Mouse (Mus musculus): ENCODE measurements around the gene Haghl.

The Haghl gene

GRCm38 (mm10) chr17:25785281-25785745, at the start of gene Haghl:
TSS of gene Haghl (minus strand) at chr17:25785673.
- DNase-seq (ENCODE audit: low read depth, low spot score): peak; percentile 97

- DNase-seq (ENCODE audit: low read depth, low spot score): no peak
Measured at GRCm38 (mm10) chr17:25834595-25835222, 49.2 kb upstream of the Haghl start.

- DNase-seq (ENCODE audit: low read depth, low spot score): no peak
Measured at GRCm38 (mm10) chr17:25833961-25834594, 48.6 kb upstream of the Haghl start.

- DNase-seq (ENCODE audit: low read depth, low spot score): peak; percentile 89
Measured at GRCm38 (mm10) chr17:25833291-25833663, 47.8 kb upstream of the Haghl start, which contains the start of gene Stub1. TSS of gene Stub1 (minus strand) at chr17:25833404.

GRCm38 (mm10) chr17:25832436-25833290, 47.2 kb upstream of the Haghl start:
- peak; percentile 98 for DNase-seq (ENCODE audit: low read depth, low spot score)

GRCm38 (mm10) chr17:25831451-25832281, 46.2 kb upstream of the Haghl start:
- DNase-seq (ENCODE audit: low read depth, low spot score): no peak

- DNase-seq (ENCODE audit: low read depth, low spot score): no peak
Measured at GRCm38 (mm10) chr17:25830806-25831431, 45.4 kb upstream of the Haghl start.

- no peak for DNase-seq (ENCODE audit: low read depth, low spot score)
Measured at GRCm38 (mm10) chr17:25830200-25830753, 44.8 kb upstream of the Haghl start.

- no peak for DNase-seq (ENCODE audit: low read depth, low spot score)
Measured at GRCm38 (mm10) chr17:25829558-25830017, 44.1 kb upstream of the Haghl start.

- DNase-seq (ENCODE audit: low read depth, low spot score): peak; percentile 75
Measured at GRCm38 (mm10) chr17:25828712-25829557, 43.5 kb upstream of the Haghl start, which contains the start of gene Jmjd8. TSS of gene Jmjd8 (plus strand) at chr17:25828867.

GRCm38 (mm10) chr17:25828223-25828594, 42.7 kb upstream of the Haghl start:
- no peak for DNase-seq (ENCODE audit: low read depth, low spot score)

GRCm38 (mm10) chr17:25827546-25828222, 42.2 kb upstream of the Haghl start:
- DNase-seq (ENCODE audit: low read depth, low spot score): no peak

GRCm38 (mm10) chr17:25827011-25827410, 41.5 kb upstream of the Haghl start:
- no peak for DNase-seq (ENCODE audit: low read depth, low spot score)

- DNase-seq (ENCODE audit: low read depth, low spot score): no peak
Measured at GRCm38 (mm10) chr17:25825984-25826570, 40.6 kb upstream of the Haghl start.

- no peak for DNase-seq (ENCODE audit: low read depth, low spot score)
Measured at GRCm38 (mm10) chr17:25825311-25825710, 39.8 kb upstream of the Haghl start.

- DNase-seq (ENCODE audit: low read depth, low spot score): no peak
Measured at GRCm38 (mm10) chr17:25824362-25825142, 39.1 kb upstream of the Haghl start.

- DNase-seq (ENCODE audit: low read depth, low spot score): peak; percentile 95
Measured at GRCm38 (mm10) chr17:25823452-25823851, 38.0 kb upstream of the Haghl start, which contains the start of gene Wdr24. TSS of gene Wdr24 (plus strand) at chr17:25823627.

Data from ES-CJ7 (cell line).